Mouse (Mus musculus) ES-Bruce4 (cell line): ENCODE data around the gene Alpi.

Experiments
- CTCF ChIP-seq: IDR thresholded peaks from one replicate; pipeline ENCODE4 v1.8.1; 2011; ENCODE audit warnings: low read depth, low read length
- POLR2A ChIP-seq: IDR thresholded peaks from one replicate; pipeline ENCODE4 v1.8.1; 2011; ENCODE audit warnings: low read length; ENCODE audit not compliant: insufficient read depth

DNA sequence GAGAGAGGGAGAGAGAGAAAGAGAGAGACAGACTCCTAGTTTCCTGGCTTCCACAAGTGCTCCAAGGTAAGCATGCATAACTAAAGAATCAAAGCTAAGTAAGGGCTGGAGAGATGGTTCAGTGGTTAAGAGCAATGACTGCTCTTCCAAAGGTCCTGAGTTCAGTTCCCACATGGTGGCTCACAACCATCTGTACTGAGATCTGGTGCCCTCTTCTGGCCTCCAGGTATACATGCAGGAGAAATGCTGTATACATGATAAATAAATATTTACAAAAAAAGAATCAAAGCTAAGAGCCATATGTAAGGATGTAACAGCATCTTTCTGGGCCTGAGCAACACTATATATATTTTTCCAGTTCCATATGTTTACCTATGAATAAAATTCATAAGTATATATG lies 40.5 kb downstream of the Alpi start:
- no peak for TF ChIP-seq CTCF
- no peak for TF ChIP-seq POLR2A
